Mouse (Mus musculus): ENCODE data around the gene Stxbp1.
A peak's percentile ranks its signal among the peaks of the same experiment; 100 is the strongest.

- TF ChIP-seq POLR2A (IDR thresholded peaks at IDR 0.05; ENCODE audit: low read depth, low read length), result no peak
- TF ChIP-seq CTCF (IDR thresholded peaks at IDR 0.05; ENCODE audit: extremely low read depth, insufficient read length, insufficient replicate concordance, low read depth, low read length), result peak; percentile 52; the same call in 1 of the 2 replicates
Observed at GRCm38 (mm10) chr2:32821041-32821802, 25.8 kb downstream of the Stxbp1 start.
